Mouse (Mus musculus) large intestine, adult 2 months (tissue): ENCODE data around the gene Hdlbp. TPM values are rescaled to one million over a fixed set of nuclear protein-coding genes. Genes with fewer than 3 reads are reported as not detected.
"Not testable (repeated sequence)": the region's sequence is repeated elsewhere in the genome, so short reads cannot be mapped to it uniquely, and the experiment has no call there.

Experiments
- DNase-seq: peaks from one replicate; pipeline ENCODE4 v3.0.0-alpha.2; 2012; ENCODE audit warnings: low read depth, low spot score
- WGBS: fragments of 180-500 bp; shearing (Covaris S2); methylation state at CpG from one replicate; pipeline ENCODE4 v1.1.7; 2018; 5-methylcytosine and 5-hydroxymethylcytosine counted together
- polyA plus RNA-seq: library from polyadenylated mRNA; depleted of rRNA; stranded (reverse); fragments of >200 nt; gene quantifications from 2 replicates; pipeline ENCODE4 v1.2.3, GENCODE M21; 2012

The Hdlbp gene
- polyA plus RNA-seq, 1 experiment = 75.7 TPM

DNA sequence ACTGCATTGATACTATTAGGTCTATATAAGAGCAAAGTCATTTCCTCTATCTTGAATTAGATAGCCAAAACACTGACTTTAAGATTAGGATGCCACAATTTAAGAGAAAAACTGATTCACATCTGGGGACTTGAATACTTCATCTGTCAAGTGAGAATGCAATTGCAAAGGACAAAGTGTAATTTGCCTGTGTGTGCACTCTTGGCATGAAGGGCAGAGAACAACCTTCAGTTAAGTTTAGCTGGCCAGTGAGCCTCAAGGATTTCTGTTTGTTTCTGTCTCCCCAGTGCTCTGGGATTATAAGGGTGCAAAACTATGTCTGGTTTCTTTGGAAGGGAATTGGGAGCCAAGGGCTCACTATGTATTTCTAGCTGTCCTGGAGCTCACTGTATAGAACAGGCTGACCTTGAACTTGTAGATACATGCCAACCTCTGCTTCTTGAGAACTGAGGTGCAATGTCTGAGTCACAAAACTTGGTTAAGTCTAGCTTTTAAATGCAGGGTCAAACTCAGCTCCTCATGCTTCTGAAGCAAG, 24.8 kb downstream of the Hdlbp start:
- DNase-seq = no peak

DNA sequence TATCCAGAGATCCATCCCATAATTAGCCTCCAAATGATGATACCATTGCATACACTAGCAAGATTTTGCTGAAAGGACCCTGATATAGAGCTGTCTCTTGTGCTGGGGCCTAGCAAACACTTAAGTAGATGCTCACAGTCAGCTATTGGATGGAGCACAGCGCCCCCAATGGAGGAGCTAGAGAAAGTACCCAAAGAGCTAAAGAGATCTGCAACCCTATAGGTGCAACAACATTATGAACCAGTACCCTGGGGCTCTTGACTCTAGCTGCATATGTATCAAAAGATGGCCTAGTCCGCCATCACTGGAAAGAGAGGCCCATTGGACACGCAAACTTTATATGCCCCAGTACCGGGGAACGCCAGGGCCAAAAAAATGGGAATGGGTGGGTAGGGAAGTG, 28.5 kb downstream of the Hdlbp start:
- DNase-seq = not testable (repeated sequence)
- 93% methylated on average over 5 of the region's 5 CpGs for WGBS

DNA sequence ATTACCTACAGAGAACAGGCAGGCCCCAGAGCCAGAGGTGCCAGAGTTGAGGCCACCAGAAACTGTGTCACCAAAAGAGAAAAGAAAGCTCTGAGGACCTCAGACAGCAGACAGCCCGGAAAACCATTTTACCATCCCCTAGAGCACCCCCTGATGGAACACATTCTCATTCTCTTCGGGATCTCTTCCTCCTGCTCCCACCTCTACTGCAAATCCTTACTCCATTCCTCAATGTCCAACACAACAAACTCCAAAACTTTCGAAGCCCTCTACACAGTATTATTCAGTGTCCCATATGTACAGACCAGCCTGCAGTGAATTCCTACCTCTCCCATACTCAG, 32.8 kb downstream of the Hdlbp start:
- DNase-seq = no peak
- WGBS = 9% methylated on average over 3 of the region's 3 CpGs

DNA sequence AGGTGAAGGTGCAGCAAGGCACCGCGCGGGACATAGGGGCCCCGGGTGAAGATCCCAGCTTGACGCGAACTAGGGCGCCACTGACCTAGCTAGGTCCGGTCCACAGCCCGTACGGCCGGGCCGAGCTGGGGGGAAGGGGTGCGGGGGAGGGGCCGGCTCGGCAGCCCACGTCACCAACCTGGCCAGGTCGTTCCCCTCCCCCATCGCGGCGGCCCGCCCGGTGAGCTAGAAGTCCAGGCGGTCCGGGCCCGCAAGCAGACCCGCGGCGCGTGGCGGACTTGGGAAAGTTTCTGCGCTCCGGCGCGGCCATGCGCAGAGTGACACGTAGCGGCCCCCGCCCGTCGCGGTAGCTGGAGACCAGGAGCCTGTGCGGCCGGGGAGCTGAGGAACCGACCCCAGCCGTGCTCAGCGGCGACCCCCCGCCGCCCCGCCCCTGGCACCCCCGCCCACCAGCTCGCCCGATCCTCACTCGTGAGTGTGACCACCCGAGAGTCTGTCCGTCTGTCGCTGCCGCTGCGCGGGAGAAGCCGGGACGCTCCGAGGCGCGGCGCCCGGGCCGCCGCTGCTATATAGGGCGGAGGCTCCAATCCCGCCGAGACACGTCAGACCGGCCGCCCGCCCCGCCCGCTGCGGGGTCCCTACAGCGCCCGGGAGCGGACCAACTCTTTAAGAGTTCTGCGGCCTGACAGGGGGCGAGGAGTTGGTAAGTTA, 33.3 kb downstream of the Hdlbp start:
- peak; percentile 43 for DNase-seq
- under 1% methylated on average over 82 of the region's 84 CpGs for WGBS

DNA sequence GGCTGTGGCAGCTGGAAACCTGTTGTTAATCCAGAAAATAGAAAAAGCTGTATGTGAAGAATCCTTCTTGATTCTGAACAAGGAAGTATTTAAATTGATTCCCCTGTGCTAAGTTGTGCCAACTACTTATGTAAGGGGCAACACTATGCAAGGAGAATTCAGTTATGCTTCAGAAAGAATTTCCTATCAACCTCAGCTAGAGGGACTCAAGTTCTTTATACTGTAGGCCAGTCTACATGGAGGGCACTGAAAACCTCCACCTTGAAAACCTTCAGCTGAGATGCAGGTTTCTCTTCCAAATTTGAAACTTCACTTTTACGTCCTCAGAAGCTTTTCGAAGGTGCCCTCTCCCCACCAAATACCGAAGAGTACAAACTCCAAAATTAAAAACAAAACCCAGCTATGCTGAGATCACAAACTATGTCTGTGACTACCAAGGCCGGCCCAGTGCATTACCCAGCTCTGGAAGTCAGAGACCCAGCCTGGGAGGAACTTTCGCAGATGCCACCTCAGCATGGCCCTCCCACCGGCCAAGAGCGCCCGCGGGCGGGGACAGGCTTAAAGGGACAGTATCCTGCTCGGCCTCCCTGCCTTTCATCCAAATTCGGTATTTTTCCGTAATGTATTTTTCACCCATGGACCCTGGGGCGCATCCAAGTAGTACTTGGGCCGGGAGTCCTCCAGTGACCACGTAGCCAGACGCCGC, 34.1 kb downstream of the Hdlbp start:
- DNase-seq = peak; percentile 56
- WGBS = 2% methylated on average over 18 of the region's 18 CpGs

DNA sequence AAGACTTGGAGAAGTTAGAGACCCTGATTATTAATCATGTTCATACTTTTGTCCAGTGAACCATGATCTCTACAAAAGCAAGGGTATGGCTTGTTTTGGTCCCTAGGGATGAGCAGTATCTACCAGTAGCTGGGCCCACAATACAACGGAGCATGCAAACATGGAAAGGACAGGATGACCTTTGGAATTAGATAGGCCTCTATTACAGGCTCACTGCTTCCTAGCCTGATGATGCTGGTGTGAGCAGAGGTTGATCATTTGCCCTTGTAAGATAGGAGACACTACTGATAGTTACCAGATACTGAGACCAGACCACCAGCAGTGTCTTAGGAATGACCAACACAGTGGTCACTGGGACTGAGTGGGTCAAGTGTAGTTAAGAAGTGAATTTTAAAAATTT, 39.3 kb downstream of the Hdlbp start:
- 46% methylated on average over 1 of the region's 1 CpGs for WGBS
- no peak for DNase-seq

DNA sequence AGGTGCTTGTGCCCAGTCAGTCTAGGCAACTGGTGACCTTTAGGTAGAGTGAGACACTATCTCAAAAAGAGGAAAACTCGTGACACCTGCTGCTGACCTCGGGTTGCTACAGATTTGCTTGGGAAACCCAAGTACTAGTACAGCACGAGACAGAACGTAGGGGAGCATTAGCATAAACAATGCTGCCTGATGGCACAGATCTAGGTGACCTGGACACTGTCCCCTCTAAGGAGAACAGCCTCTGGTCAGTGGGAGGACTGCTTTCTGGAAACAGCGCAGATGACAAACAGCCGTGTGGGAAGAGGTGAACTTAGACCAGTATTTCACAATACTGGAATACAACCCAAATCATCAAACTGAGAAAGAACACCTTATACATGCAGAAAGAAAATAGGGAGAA, 46.5 kb downstream of the Hdlbp start:
- WGBS = 75% methylated on average over 6 of the region's 6 CpGs
- DNase-seq = no peak

DNA sequence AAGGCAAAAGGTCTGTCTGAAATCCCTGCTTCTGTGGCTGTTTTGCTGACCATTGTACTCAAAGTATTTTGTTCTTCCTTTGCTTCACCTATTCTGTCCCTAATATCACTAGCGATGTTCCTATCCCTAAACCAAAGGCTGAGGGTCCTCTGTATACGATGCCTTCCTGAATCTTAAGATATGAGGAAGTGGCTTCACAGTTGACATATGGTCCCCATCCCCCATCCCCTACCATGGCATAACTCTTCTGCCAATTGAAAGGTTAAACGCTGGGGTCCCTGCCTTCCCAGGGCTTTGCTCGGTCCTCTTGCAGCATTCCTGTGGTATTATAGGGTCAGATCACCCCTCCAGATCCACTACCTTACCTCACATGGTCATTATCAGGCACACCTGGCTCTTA, 75.2 kb downstream of the Hdlbp start:
- no peak for DNase-seq
- 88% methylated on average over 4 of the region's 4 CpGs for WGBS

DNA sequence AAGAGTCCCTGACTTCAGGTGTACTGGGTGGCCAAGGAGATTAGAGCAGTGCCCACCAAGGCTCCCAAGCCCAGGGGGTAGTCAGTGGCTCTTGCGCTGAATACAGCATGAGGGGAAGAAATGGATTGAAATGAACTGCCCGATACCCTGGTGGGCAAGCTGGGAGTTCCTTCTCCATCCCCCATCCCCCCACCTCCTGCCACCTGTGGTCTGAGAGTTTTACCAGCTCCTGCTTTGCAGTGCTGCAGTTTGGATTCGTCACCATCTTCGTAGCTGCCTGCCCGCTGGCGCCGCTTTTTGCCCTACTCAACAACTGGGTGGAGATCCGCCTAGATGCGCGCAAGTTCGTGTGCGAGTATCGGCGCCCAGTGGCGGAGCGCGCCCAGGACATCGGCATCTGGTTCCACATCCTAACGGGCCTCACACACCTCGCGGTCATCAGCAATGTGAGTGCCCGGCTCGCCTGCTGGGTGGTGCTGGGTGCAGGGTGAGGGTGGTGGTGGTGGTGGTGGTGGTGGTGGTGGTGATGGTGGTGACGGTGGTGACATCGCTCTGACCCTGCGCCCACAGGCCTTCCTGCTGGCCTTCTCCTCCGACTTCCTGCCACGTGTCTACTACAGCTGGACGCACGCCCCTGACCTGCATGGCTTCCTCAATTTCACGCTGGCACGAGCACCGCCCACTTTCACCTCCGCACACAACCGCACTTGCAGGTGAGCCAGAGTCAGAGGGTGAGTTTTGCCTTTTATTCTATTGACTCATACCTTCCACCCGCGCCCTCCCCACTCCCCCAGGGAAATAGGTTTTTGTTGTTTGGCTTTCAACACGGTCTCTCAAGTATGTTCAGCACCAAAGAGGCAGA, 77.2 kb downstream of the Hdlbp start:
- WGBS = 8% methylated on average over 38 of the region's 38 CpGs
- DNase-seq = peak; percentile 13

DNA sequence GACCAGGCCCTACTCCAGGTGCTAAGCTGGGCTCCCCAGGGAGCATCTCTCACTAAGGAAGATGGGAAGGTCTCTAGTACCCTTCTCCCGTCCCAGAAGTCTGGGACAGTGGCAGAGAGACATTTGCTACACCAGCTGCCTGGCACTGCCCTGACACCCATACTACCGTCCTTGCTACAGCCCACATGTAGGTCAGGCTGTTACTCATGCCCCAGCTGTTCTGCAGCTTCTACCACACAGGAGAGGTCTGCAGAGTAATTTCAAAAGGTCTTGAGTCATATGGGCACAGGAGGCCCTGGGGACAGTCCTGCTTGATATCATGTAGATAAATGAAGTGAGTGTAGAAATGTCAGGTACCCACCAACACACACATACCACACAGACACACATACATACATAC, 89.7 kb downstream of the Hdlbp start:
- DNase-seq = no peak
- WGBS = 81% methylated on average over 2 of the region's 2 CpGs

DNA sequence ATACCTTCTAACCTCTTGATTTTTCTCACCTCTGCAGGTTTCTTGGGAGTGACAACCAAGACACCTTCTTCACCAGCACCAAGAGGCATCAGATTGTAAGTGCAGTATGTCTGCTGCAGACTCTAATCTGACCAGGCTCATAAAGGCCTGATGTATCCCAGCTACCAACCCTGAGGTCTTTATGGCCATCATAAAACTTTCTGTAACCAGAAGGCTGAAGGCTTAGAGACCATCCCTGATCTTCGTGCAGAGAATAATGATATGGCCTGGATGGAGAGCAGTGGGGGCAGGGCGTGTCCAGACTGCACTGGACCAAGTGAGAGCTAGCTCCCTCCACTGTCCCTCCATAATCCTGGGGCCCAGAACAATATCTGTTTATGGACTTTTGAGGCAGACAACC, 91.4 kb downstream of the Hdlbp start:
- no peak for DNase-seq
- WGBS = 32% methylated on average over 2 of the region's 2 CpGs

DNA sequence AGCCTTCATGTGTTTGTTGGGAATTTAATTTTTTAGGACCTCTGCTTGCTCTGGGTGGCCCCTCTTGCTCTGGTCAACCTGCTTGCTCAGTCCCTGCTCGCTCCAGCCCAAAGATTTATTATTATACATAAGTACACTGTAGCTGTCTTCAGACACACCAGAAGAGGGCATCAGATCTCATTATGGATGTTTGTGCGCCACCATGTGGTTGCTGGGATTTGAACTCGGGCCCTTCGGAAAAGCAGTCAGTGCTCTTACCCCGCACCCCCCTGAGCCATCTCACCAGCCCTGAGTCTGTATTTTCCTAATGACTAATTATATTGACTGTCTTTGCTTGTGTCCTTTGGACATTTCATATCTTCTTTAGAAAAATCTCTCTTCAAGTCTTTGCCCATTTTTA, 99.5 kb downstream of the Hdlbp start:
- 77% methylated on average over 5 of the region's 5 CpGs for WGBS
- DNase-seq = no peak

DNA sequence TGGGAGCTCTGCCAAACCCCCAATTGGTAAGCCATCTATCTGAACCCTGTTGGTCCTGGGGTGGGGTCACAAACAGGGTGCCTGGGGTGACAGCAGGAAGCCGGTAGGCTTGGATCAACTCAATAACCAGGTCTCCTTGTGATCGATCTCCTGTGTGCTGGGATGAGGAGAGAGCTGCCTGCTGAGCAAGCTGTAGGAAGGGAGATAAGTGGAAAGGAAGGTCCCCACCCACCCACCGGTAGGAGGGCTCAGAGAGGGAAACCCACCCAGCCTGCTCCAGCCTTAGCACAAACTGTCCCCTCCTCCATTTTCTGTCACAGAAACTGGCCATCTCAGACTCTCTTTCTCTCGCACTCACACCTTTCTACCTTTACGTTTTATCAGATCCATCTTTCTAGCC, 101.3 kb downstream of the Hdlbp start:
- 58% methylated on average over 5 of the region's 5 CpGs for WGBS

DNA sequence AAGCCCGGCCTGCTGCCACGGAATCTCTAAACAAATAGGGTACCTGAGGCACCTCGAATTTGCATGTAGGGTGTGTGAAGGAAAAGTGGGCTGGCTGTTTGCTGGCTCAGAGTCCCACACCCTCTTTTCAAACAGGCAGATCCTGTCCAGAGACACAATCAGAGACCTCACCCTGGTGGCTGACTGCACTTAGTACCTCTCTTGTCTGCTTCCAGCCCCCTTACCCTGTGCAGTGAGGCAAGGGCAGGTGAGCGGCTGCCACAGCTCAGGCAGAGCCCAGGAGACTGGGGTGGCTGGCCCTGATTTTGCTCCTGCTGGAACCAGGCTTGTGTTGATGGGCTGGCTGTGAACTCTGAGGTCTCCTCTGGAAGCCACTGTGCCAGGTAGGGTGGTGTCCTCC, 105.0 kb downstream of the Hdlbp start, which contains the start of gene Ano7:
TSS of gene Ano7 (plus strand) at position 266 of the 400 bp plus-strand sequence.
- whole genome bisulfite sequencing = 28% methylated on average over 4 of the region's 4 CpGs
- peak; percentile 14 for DNase-seq

More for the DNA sequence above, 101.3 kb downstream of the Hdlbp start:
- no peak for DNase-seq

DNA sequence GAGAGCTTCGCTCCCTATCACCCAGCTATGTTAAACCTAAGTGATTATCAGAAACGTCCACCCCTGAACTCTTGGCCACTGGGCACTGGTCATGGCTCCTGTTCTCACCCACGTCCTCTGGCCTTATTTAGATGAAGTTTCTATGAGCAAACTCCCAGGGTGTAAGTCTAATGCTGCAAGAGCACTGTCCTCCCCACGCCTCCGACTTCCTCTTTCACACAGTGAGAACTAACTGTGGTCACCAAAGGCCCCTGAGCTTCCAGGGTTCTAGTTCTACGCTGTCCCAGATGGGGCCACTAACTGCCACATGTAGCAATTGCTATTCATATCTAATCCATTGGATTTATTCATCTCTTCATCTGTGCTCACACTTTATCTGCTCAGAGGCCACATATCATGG, 113.0 kb downstream of the Hdlbp start:
- DNase-seq = no peak
- 93% methylated on average over 6 of the region's 6 CpGs for WGBS

DNA sequence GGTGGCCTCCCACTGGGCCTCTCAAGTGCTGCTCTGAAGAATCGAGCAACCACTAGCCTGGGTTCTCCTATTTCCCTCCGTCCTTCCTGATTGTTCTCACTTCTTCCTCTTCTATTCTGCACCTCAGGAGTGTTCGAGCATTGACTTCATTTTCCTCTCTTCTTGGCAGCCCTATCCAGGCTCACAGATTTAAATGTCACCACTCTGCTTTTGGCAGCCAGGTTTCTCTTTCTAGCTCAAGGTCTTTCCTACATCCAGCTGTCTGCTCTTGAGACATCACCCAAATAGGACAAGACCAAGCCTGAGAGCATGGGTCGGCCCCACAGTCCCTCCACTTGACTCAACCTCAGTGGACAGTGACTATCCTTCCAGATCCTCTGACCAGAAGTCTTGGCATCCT, 116.0 kb downstream of the Hdlbp start:
- no peak for DNase-seq
- WGBS = 84% methylated on average over 4 of the region's 4 CpGs
